Mouse (Mus musculus): Measurements from ENCODE around the gene Reg3b. TPM values are rescaled to one million over a fixed set of nuclear protein-coding genes. Genes with fewer than 3 reads are reported as not detected.
"Not testable (repeated sequence)": the region's sequence is repeated elsewhere in the genome, so short reads cannot be mapped to it uniquely, and the experiment has no call there.

The Reg3b gene
- total RNA-seq, 1 experiment: not detected

- Histone ChIP-seq H3K9me3 (ENCODE audit: control insufficient read depth, insufficient read depth, low read depth, low read length) (no peaks in the 10 kb centered on the region), H3K27ac (ENCODE audit: insufficient read depth, low read depth, low read length, poor library complexity, severe bottlenecking) (no peak overlapping the region), H3K4me1 (ENCODE audit: control insufficient read depth in 2 of 2, insufficient read depth in 2 of 2, low read length in 2 of 2, poor library complexity in 1 of 2) (no peaks in the 10 kb centered on the region), H3K9ac (ENCODE audit: insufficient read depth, low read depth, low read length, poor library complexity, severe bottlenecking) (no peak overlapping the region), H3K4me3 (ENCODE audit: insufficient read depth in 1 of 2, low read depth in 1 of 2, low read length in 2 of 2, poor library complexity in 1 of 2, severe bottlenecking in 1 of 2) (no peak overlapping the region), H3K36me3 (ENCODE audit: control insufficient read depth, insufficient read depth, low read length, poor library complexity, severe bottlenecking) (no peaks in the 10 kb centered on the region)
- no peak for TF ChIP-seq HCFC1 (IDR thresholded peaks at IDR 0.05; ENCODE audit: borderline replicate concordance, insufficient read depth, low read length)
- no peak for TF ChIP-seq ZC3H11A (IDR thresholded peaks at IDR 0.05; ENCODE audit: borderline replicate concordance, low read depth, low read length)
- TF ChIP-seq ZNF384 (IDR thresholded peaks at IDR 0.05; ENCODE audit: low read depth, low read length): no peak
- no peak for TF ChIP-seq MAFK (IDR thresholded peaks at IDR 0.05; ENCODE audit: insufficient read depth, low read depth, low read length)
- TF ChIP-seq CHD2 (IDR thresholded peaks at IDR 0.05; ENCODE audit: low read depth, low read length): no peak
- in situ Hi-C loops (cut with MboI; ENCODE audit: low sequenced_read_pairs in 2 of 2, unreplicated experiment in 2 of 2): no loop called here
- DNase-seq (ENCODE audit: low read depth, low spot score): no peak
These were observed 15.2 kb downstream of the Reg3b start for GRCm38 (mm10) chr6:78385609-78386008.

GRCm38 (mm10) chr6:78395323-78395722 lies 24.9 kb downstream of the Reg3b start, which contains the start of gene Reg2:
Gene Reg2 (plus strand): TSS chr6:78395623.
- H3K36me3 ChIP-seq (ENCODE audit: control insufficient read depth, insufficient read depth, low read length, poor library complexity, severe bottlenecking); DNase-seq (ENCODE audit: low read depth, low spot score); H3K4me1 ChIP-seq (ENCODE audit: control insufficient read depth in 2 of 2, insufficient read depth in 2 of 2, low read length in 2 of 2, poor library complexity in 1 of 2); H3K9me3 ChIP-seq (ENCODE audit: control insufficient read depth, insufficient read depth, low read depth, low read length); in situ Hi-C loops (cut with MboI; ENCODE audit: low sequenced_read_pairs in 2 of 2, unreplicated experiment in 2 of 2); H3K27ac ChIP-seq (ENCODE audit: insufficient read depth, low read depth, low read length, poor library complexity, severe bottlenecking); H3K4me3 ChIP-seq (ENCODE audit: insufficient read depth in 1 of 2, low read depth in 1 of 2, low read length in 2 of 2, poor library complexity in 1 of 2, severe bottlenecking in 1 of 2); H3K9ac ChIP-seq (ENCODE audit: insufficient read depth, low read depth, low read length, poor library complexity, severe bottlenecking): not testable (repeated sequence)

GRCm38 (mm10) chr6:78422411-78422810 lies 52.0 kb downstream of the Reg3b start, which contains the start of gene Reg1:
Gene Reg1 (plus strand): TSS chr6:78422711.
- H3K9ac ChIP-seq (ENCODE audit: insufficient read depth, low read depth, low read length, poor library complexity, severe bottlenecking); H3K9me3 ChIP-seq (ENCODE audit: control insufficient read depth, insufficient read depth, low read depth, low read length); H3K36me3 ChIP-seq (ENCODE audit: control insufficient read depth, insufficient read depth, low read length, poor library complexity, severe bottlenecking); H3K4me1 ChIP-seq (ENCODE audit: control insufficient read depth in 2 of 2, insufficient read depth in 2 of 2, low read length in 2 of 2, poor library complexity in 1 of 2); DNase-seq (ENCODE audit: low read depth, low spot score); in situ Hi-C loops (cut with MboI; ENCODE audit: low sequenced_read_pairs in 2 of 2, unreplicated experiment in 2 of 2); H3K27ac ChIP-seq (ENCODE audit: insufficient read depth, low read depth, low read length, poor library complexity, severe bottlenecking); H3K4me3 ChIP-seq (ENCODE audit: insufficient read depth in 1 of 2, low read depth in 1 of 2, low read length in 2 of 2, poor library complexity in 1 of 2, severe bottlenecking in 1 of 2): not testable (repeated sequence)

Other genes starting within 250 kb of the Reg3b start
- gene Reg3d, start 8.2 kb downstream of the Reg3b start, total RNA-seq (2012; rRNA removed): not detected in 2 replicates
- gene Reg3a, start 10.1 kb downstream of the Reg3b start, total RNA-seq (2012; rRNA removed): not detected in 2 replicates
- gene Reg2, start 25.0 kb downstream of the Reg3b start, total RNA-seq (2012; rRNA removed): 0.48 and 0.67 TPM in 2 replicates
- gene Reg1, start 52.1 kb downstream of the Reg3b start, total RNA-seq (2012; rRNA removed): not detected in 2 replicates
- not detected in 2 replicates for gene Reg3g, start 98.2 kb downstream of the Reg3b start, total RNA-seq (2012; rRNA removed)